Mouse (Mus musculus) cerebellum, adult 2 months (tissue): Measurements from ENCODE around the gene Manf.

Source experiments
- CTCF ChIP-seq: fragments of 200-500 bp; IDR thresholded peaks from 2 replicates; pipeline ENCODE4 v1.5.1; 2011; ENCODE audit warnings: low read depth, mild to moderate bottlenecking, control low read depth, low read length, moderate library complexity, borderline replicate concordance; ENCODE audit not compliant: insufficient read depth
- POLR2A ChIP-seq: fragments of 200-500 bp; IDR thresholded peaks from 2 replicates; pipeline ENCODE4 v1.6.1; 2011; ENCODE audit warnings: low read length, control low read depth, borderline replicate concordance; ENCODE audit not compliant: insufficient read depth

- TF ChIP-seq POLR2A (no peak), CTCF (no peak)
These were observed 102.4 kb downstream of the Manf start for GRCm38 (mm10) chr9:106789363-106789762.
